Mouse (Mus musculus) kidney, adult 9 months (tissue): ENCODE data around the gene Spg21.

Experiments used
- DNase-seq: peaks from one replicate; pipeline ENCODE4 v3.0.0; 2022

The Spg21 gene

GRCm38 (mm10) chr9:65536491-65536890, 75.7 kb downstream of the Spg21 start:
- no peak for DNase-seq
